Mouse (Mus musculus) ES-Bruce4 (cell line): ENCODE results near the gene Ube2cbp. TPM values are rescaled to one million over a fixed set of nuclear protein-coding genes. Genes with fewer than 3 reads are reported as not detected.

ENCODE experiments used
- H3K27ac ChIP-seq: 2 replicates; pipeline ENCODE4 v1.5.1; 2012; ENCODE audit warnings: low read length, inconsistent platforms; ENCODE audit not compliant: insufficient read depth
- H3K27me3 ChIP-seq: 2 replicates; pipeline ENCODE4 v1.6.1; 2012; ENCODE audit warnings: mild to moderate bottlenecking, low read length, inconsistent platforms; ENCODE audit not compliant: control insufficient read depth, poor library complexity, insufficient read depth, severe bottlenecking
- H3K36me3 ChIP-seq: 2 replicates; pipeline ENCODE4 v1.6.1; 2012; ENCODE audit warnings: inconsistent platforms, mild to moderate bottlenecking, low read length, moderate library complexity; ENCODE audit not compliant: control insufficient read depth, poor library complexity, insufficient read depth, severe bottlenecking
- H3K4me1 ChIP-seq: one replicate; pipeline ENCODE4 v1.8.1; 2011; ENCODE audit warnings: low read length; ENCODE audit not compliant: control insufficient read depth, insufficient read depth
- H3K4me3 ChIP-seq: 2 replicates; pipeline ENCODE4 v1.5.1; 2011; ENCODE audit warnings: low read depth, mild to moderate bottlenecking, low read length
- H3K9ac ChIP-seq: 2 replicates; pipeline ENCODE4 v1.6.1; 2012; ENCODE audit warnings: low read depth, mild to moderate bottlenecking, inconsistent platforms; ENCODE audit not compliant: poor library complexity, severe bottlenecking
- H3K9me3 ChIP-seq: replicated peaks from 2 replicates; pipeline ENCODE4 v1.6.1; 2012; ENCODE audit warnings: mild to moderate bottlenecking, low read length, inconsistent platforms; ENCODE audit not compliant: control insufficient read depth, poor library complexity, insufficient read depth, severe bottlenecking
- CTCF ChIP-seq: IDR thresholded peaks from one replicate; pipeline ENCODE4 v1.8.1; 2011; ENCODE audit warnings: low read depth, low read length
- EP300 ChIP-seq: IDR thresholded peaks from 2 replicates; pipeline ENCODE4 v1.6.1; 2011; ENCODE audit warnings: low read depth, low read length; ENCODE audit not compliant: insufficient read depth
- POLR2A ChIP-seq: IDR thresholded peaks from one replicate; pipeline ENCODE4 v1.8.1; 2011; ENCODE audit warnings: low read length; ENCODE audit not compliant: insufficient read depth
- polyA plus RNA-seq: library from polyadenylated mRNA; stranded (reverse); fragments of >200 nt; gene quantifications from 2 replicates; pipeline ENCODE4 v1.2.4, GENCODE M21; 2011; ENCODE audit warnings: low read depth; ENCODE audit not compliant: missing spikeins, insufficient read depth, insufficient read length

The Ube2cbp gene
- polyA plus RNA-seq, 1 experiment: 1.6 TPM

DNA sequence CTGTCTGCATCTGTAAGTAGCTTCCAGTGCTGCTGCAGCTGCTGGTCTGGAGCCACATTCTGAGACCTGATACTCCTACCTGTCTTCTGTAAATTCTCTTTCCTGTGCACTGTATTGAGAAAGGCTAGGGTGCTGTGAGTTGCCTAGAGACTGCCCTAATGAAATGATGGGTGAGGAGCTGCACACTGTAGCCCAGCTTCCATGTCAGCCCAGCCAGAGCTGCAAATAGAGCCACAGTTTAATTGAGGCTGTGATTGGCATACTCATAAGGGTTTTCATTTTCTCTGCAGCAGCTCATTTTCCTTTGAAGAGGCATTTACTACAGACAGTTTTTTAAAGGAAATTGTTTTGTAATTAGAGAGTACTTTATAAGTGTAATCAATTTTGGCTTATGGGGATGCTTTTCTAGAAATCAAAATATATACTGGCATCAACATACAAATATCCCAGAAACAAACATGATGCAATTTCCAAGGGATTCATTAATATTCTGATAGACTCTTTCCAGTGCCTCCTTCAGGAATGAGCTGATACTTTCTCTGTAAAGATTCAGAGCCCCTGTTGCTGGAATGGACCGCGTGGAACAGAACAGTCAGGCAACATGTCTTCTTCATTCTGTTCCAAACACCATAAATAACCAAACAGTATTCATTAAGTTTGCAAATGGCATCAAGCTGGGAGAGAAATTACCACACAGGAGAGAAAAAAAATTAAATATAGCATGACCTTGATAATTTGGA, 177.8 kb downstream of the Ube2cbp start:
- H3K27me3 ChIP-seq: no peaks in the 10 kb centered on the region; the same call in 1 of the 2 replicates
- H3K9ac ChIP-seq: no peak overlapping the region
- H3K27ac ChIP-seq: no peak overlapping the region
- H3K4me3 ChIP-seq: no peak overlapping the region
- H3K9me3 ChIP-seq: peaks cover 17% of the 10 kb centered on the region
- TF ChIP-seq POLR2A (no peak), CTCF (no peak), EP300 (no peak)
- no peaks in the 10 kb centered on the region for H3K36me3 ChIP-seq
- H3K4me1 ChIP-seq: no peaks in the 10 kb centered on the region

DNA sequence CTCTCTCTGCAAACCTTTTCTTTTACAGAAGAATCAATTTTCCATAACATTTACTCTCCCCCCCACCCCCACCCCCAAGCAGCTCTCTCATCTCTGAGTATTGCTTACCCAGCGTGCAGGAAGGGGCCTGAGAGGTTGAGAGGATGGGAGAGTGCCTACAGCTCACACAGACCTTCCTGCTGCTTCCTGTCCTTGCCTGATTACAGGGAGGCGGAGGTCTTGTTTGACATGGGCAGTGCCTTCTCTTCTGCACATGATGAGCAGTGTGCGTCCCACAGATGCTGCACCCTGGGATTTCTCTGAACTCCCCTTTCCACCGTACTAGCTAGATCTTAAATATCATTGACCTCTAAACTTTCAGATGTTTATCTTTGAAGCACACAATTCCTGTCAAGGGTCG, 182.2 kb downstream of the Ube2cbp start:
- H3K27me3 ChIP-seq: no peaks in the 10 kb centered on the region; the same call in 1 of the 2 replicates

DNA sequence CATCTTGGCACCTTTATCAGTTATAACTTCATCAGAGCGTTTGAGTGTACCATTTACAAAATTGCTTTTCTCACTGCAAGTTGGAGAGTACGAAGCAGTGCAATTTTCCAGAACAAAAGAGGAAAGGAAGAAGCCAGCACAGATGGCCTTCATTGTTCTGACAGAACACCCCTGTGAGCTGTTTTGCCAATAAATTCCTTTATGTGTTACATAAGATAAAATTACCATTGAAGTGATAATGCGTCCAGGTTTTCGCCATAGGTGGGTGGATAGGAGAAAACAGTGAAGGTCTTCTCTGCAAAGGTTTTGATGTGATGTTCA, 183.6 kb downstream of the Ube2cbp start:
- Histone ChIP-seq H3K36me3 (no peaks in the 10 kb centered on the region), H3K27ac (no peak overlapping the region), H3K4me3 (no peak overlapping the region), H3K9me3 (peaks cover 16% of the 10 kb centered on the region), H3K4me1 (no peaks in the 10 kb centered on the region), H3K9ac (no peak overlapping the region), H3K27me3 (no peaks in the 10 kb centered on the region; the same call in 1 of the 2 replicates)
- TF ChIP-seq POLR2A (no peak), CTCF (no peak), EP300 (no peak)

More for the DNA sequence above, 182.2 kb downstream of the Ube2cbp start:
- TF ChIP-seq EP300: no peak
- Histone ChIP-seq H3K9me3 (peaks cover 17% of the 10 kb centered on the region), H3K9ac (no peak overlapping the region), H3K27ac (no peak overlapping the region), H3K4me3 (no peak overlapping the region), H3K4me1 (no peaks in the 10 kb centered on the region), H3K36me3 (no peaks in the 10 kb centered on the region)

DNA sequence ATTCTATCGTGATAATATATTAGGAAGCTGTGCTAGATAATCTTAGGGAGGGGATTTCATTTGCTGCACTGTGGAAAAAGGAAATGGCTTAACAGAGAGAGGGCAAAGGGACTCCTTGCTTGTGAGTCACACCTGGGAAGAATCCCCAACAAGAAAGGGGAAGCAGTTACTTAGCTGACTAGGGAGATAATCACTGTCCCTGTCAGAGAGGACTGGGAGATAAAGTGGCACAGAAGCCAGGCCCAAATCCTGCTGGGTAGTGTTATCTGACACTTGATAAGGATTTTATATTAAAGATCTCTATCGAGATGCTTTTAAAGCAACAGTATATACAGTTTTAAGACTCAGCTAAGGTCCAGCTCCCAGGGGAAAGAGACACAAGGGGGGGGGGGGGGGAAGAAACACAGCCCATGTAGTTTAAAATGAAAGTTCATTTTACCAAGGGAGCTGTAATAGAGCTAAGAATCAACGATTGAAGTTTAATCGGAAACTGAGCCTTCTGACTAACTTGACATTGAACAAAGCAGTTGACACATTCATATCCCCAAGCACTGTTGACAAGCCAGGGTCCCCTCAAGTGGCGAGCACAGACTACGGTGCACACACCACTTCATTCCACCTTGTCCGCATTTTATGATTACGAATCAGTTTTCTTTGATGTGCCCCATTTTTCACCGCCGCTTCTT, 184.1 kb downstream of the Ube2cbp start:
- H3K36me3 ChIP-seq: no peaks in the 10 kb centered on the region
- no peaks in the 10 kb centered on the region for H3K4me1 ChIP-seq
- no peak overlapping the region for H3K9ac ChIP-seq
- TF ChIP-seq EP300 (no peak), CTCF (no peak), POLR2A (no peak)
- H3K9me3 ChIP-seq: peaks cover 11% of the 10 kb centered on the region
- H3K4me3 ChIP-seq: no peak overlapping the region
- H3K27ac ChIP-seq: no peak overlapping the region
- no peaks in the 10 kb centered on the region; the same call in 1 of the 2 replicates for H3K27me3 ChIP-seq

DNA sequence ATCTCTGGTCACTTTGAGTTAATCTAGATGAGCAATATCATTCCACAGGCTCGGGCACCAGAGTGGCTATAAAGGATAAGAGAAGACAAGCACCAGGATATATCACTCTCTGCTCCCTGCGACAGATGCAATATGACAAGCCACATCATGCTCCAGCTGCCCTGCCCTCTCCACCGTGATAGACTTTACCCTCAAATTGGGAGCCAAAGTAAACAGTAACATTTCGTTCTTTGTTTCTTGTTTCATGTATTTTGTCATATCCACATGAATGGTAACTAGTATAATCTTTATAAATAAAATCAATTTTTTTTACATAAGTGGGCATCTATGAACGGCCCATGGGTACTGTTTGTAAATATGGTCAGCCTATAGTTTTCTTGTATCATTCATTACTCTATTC, 195.2 kb downstream of the Ube2cbp start:
- H3K36me3 ChIP-seq: no peaks in the 10 kb centered on the region
- H3K4me1 ChIP-seq: no peaks in the 10 kb centered on the region
- H3K9ac ChIP-seq: no peak overlapping the region
- no peak for TF ChIP-seq CTCF
- no peak for TF ChIP-seq EP300
- TF ChIP-seq POLR2A: no peak
- H3K27me3 ChIP-seq: no peaks in the 10 kb centered on the region
- no peaks in the 10 kb centered on the region for H3K9me3 ChIP-seq
- H3K27ac ChIP-seq: no peak overlapping the region
- H3K4me3 ChIP-seq: no peak overlapping the region

DNA sequence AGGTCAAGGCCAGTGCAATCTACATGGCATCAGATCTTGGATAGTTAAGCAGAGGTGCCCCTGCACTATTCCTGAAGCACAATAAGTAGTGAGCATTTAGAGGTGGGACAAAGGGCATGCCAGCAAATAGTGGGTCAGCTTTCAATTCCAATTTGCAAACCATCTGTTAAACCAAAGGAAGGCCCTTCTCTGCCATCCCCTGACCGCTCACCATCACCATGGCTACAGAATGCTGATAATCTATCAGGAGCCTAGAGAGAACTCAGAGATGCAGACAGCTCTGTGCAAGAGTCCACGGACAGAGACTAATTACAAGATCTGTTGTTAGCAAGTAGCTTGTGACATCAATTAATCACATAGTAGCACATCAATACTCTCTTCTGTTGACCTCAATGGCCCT, 198.1 kb downstream of the Ube2cbp start:
- no peaks in the 10 kb centered on the region for H3K9me3 ChIP-seq
- H3K4me3 ChIP-seq: no peak overlapping the region
- no peak overlapping the region for H3K27ac ChIP-seq
- no peak overlapping the region for H3K9ac ChIP-seq
- no peaks in the 10 kb centered on the region for H3K27me3 ChIP-seq
- TF ChIP-seq POLR2A (no peak), EP300 (no peak), CTCF (no peak)
- no peaks in the 10 kb centered on the region for H3K4me1 ChIP-seq
- H3K36me3 ChIP-seq: no peaks in the 10 kb centered on the region

Other genes with a start within 250 kb of the Ube2cbp start
- 13.0 and 17.3 TPM in 2 replicates for gene Dop1a, start 2.2 kb upstream of the Ube2cbp start, polyA plus RNA-seq
- 28.1 and 34.3 TPM in 2 replicates for gene Pgm3, start 106.9 kb upstream of the Ube2cbp start, polyA plus RNA-seq
- 6.9 and 7.4 TPM in 2 replicates for gene Rwdd2a, start 107.0 kb upstream of the Ube2cbp start, polyA plus RNA-seq
- 24.4 and 25.2 TPM in 2 replicates for gene Me1, start 231.0 kb upstream of the Ube2cbp start, polyA plus RNA-seq